Mouse (Mus musculus): ENCODE data around the gene Serp2.

The Serp2 gene

GRCm38 (mm10) chr14:76497187-76497586 lies 59.5 kb downstream of the Serp2 start:
- DNase-seq (ENCODE audit: low spot score): no peak

- no peak for DNase-seq (ENCODE audit: low spot score)
These were observed 61.7 kb downstream of the Serp2 start for GRCm38 (mm10) chr14:76495022-76495421.

GRCm38 (mm10) chr14:76489128-76489527 lies 67.6 kb downstream of the Serp2 start:
- no peak for DNase-seq (ENCODE audit: low spot score)

GRCm38 (mm10) chr14:76488101-76489044 lies 68.3 kb downstream of the Serp2 start:
- DNase-seq (ENCODE audit: low spot score): no peak

- DNase-seq (ENCODE audit: low spot score): no peak
These were observed 69.1 kb downstream of the Serp2 start for GRCm38 (mm10) chr14:76487609-76488008.

GRCm38 (mm10) chr14:76483701-76484100 lies 73.0 kb downstream of the Serp2 start:
- DNase-seq (ENCODE audit: low spot score): no peak

Data from ovary, postnatal 10 days (tissue).